Mouse (Mus musculus): Measurements from ENCODE around the gene Kansl1l. TPM values are rescaled to one million over a fixed set of nuclear protein-coding genes. Genes with fewer than 3 reads are reported as not detected.

The Kansl1l gene
- 8.7 and 9.0 TPM in 2 replicates for polyA plus RNA-seq (2015; fragmentation: Nextera tagmentation; extraction: Ambion mirVana)

- Histone ChIP-seq H3K27ac (replicated peaks) (peak within 1 kb of the TSS; percentile 97), H3K4me1 (peaks cover 23% of the 10 kb centered on the region), H3K9ac (peak within 1 kb of the TSS; percentile 95), H3K27me3 (replicated peaks) (no peaks in the 10 kb centered on the region), H3K9me3 (no peaks in the 10 kb centered on the region), H3K4me3 (peak within 1 kb of the TSS; percentile 87), H3K4me2 (peak within 1 kb of the TSS; percentile 85), H3K36me3 (no peaks in the 10 kb centered on the region)
- WGBS, result 1% methylated on average over 50 of the region's 56 CpGs
- peak; percentile 87 for ATAC-seq (ENCODE audit: extremely low read depth, insufficient number of reproducible peaks, low FRiP score, low TSS enrichment)
Observed at GRCm38 (mm10) chr1:66817453-66817839, at the start of gene Kansl1l. TSS of gene Kansl1l (minus strand) at chr1:66817562.

- H3K27ac ChIP-seq (replicated peaks), result peak overlapping the region; percentile 98
- H3K27me3 ChIP-seq (replicated peaks), result no peaks in the 10 kb centered on the region
- no peak overlapping the region for H3K9ac ChIP-seq
- 41% methylated on average over 4 of the region's 4 CpGs for WGBS
- H3K36me3 ChIP-seq, result peaks cover 4% of the 10 kb centered on the region
- no peaks in the 10 kb centered on the region for H3K9me3 ChIP-seq
- H3K4me2 ChIP-seq, result 0 out of 2 replicates have a peak overlapping the region, but pooled peaks have one; percentile 9
- no peak for ATAC-seq (ENCODE audit: extremely low read depth, insufficient number of reproducible peaks, low FRiP score, low TSS enrichment)
- H3K4me1 ChIP-seq, result peaks cover 45% of the 10 kb centered on the region
- H3K4me3 ChIP-seq, result no peak overlapping the region
Observed at GRCm38 (mm10) chr1:66865633-66866032, 48.3 kb upstream of the Kansl1l start.

- H3K27ac ChIP-seq (replicated peaks), result peak overlapping the region; percentile 98
- H3K4me2 ChIP-seq, result peak overlapping the region; percentile 72
- H3K9ac ChIP-seq, result peak overlapping the region; percentile 96
- peaks cover 20% of the 10 kb centered on the region for H3K36me3 ChIP-seq
- no peak for ATAC-seq (ENCODE audit: extremely low read depth, insufficient number of reproducible peaks, low FRiP score, low TSS enrichment)
- 11% methylated on average over 9 of the region's 9 CpGs for WGBS
- H3K4me3 ChIP-seq, result peak overlapping the region; percentile 71
- H3K9me3 ChIP-seq, result 0 out of 2 replicates have a peak, but pooled peaks cover 2% of the 10 kb centered on the region
- H3K27me3 ChIP-seq (replicated peaks), result no peaks in the 10 kb centered on the region
- peaks cover 50% of the 10 kb centered on the region for H3K4me1 ChIP-seq
Observed at GRCm38 (mm10) chr1:66863741-66864495, 46.6 kb upstream of the Kansl1l start.

GRCm38 (mm10) chr1:66862712-66863511 lies 45.5 kb upstream of the Kansl1l start, which contains the start of gene Acadl:
TSS of gene Acadl (minus strand) at chr1:66863277.
- peak within 1 kb of the TSS; percentile 71 for H3K4me3 ChIP-seq
- H3K9me3 ChIP-seq, result 0 out of 2 replicates have a peak, but pooled peaks cover 2% of the 10 kb centered on the region
- H3K27me3 ChIP-seq (replicated peaks), result no peaks in the 10 kb centered on the region
- WGBS, result under 1% methylated on average over 85 of the region's 85 CpGs
- peaks cover 50% of the 10 kb centered on the region for H3K4me1 ChIP-seq
- peak within 1 kb of the TSS; percentile 72 for H3K4me2 ChIP-seq
- H3K36me3 ChIP-seq, result peaks cover 30% of the 10 kb centered on the region
- ATAC-seq (ENCODE audit: extremely low read depth, insufficient number of reproducible peaks, low FRiP score, low TSS enrichment), result peak; percentile 87
- H3K27ac ChIP-seq (replicated peaks), result peak within 1 kb of the TSS; percentile 98
- H3K9ac ChIP-seq, result peak within 1 kb of the TSS; percentile 96

- Histone ChIP-seq H3K4me3 (peak overlapping the region; percentile 71), H3K9ac (peak overlapping the region; percentile 96), H3K27me3 (replicated peaks) (no peaks in the 10 kb centered on the region), H3K36me3 (peaks cover 39% of the 10 kb centered on the region), H3K4me1 (peaks cover 50% of the 10 kb centered on the region), H3K9me3 (0 out of 2 replicates have a peak, but pooled peaks cover 5% of the 10 kb centered on the region), H3K4me2 (peak overlapping the region; percentile 72), H3K27ac (replicated peaks) (peak overlapping the region; percentile 98)
- no peak for ATAC-seq (ENCODE audit: extremely low read depth, insufficient number of reproducible peaks, low FRiP score, low TSS enrichment)
- 24% methylated on average over 14 of the region's 14 CpGs for WGBS
Observed at GRCm38 (mm10) chr1:66861764-66862672, 44.7 kb upstream of the Kansl1l start.

- WGBS, result 93% methylated on average over 4 of the region's 4 CpGs
- H3K4me2 ChIP-seq, result no peak overlapping the region
- H3K4me3 ChIP-seq, result no peak overlapping the region
- H3K27me3 ChIP-seq (replicated peaks), result no peaks in the 10 kb centered on the region
- peaks cover 6% of the 10 kb centered on the region; the same call in 1 of the 2 replicates for H3K9me3 ChIP-seq
- H3K36me3 ChIP-seq, result peaks cover 85% of the 10 kb centered on the region
- H3K9ac ChIP-seq, result no peak overlapping the region
- H3K4me1 ChIP-seq, result no peaks in the 10 kb centered on the region
- no peak overlapping the region for H3K27ac ChIP-seq (replicated peaks)
- ATAC-seq (ENCODE audit: extremely low read depth, insufficient number of reproducible peaks, low FRiP score, low TSS enrichment), result no peak
Observed at GRCm38 (mm10) chr1:66847506-66847905, 30.1 kb upstream of the Kansl1l start.

DNA sequence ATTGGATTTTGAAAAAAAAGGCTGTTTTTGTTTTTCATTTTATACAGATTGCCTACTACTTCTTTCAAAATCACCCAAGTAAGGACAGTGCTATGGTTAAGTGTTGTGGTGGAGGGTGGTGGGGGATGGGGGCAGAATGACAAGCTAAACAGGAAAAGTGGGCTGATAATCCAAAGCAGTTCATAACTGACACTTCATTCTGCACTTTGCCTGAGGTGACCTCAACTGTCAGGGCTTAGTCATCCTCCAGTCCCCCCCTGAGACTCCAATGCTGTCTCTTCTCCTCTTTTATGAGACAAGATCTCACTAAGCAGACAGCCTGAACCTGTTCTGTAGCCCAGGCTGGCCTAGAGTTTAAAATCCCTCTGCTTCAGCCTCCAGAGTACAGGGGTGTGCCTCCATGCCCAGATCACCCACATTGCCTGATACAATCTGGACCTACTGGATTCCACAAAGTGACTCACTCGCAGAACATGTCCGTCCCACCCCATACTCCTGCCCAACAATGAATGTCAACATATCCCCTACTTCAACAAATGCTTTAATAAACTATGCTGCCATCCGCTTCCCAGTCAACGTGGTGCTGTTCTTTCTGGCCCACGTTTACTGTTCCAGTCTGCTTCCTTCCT lies 28.4 kb upstream of the Kansl1l start:
- H3K27me3 ChIP-seq (replicated peaks), result no peaks in the 10 kb centered on the region
- ATAC-seq (ENCODE audit: extremely low read depth, insufficient number of reproducible peaks, low FRiP score, low TSS enrichment), result no peak
- H3K9me3 ChIP-seq, result peaks cover 6% of the 10 kb centered on the region; the same call in 1 of the 2 replicates
- 0 out of 2 replicates have a peak, but pooled peaks cover 3% of the 10 kb centered on the region for H3K4me1 ChIP-seq
- H3K9ac ChIP-seq, result no peak overlapping the region
- peaks cover 84% of the 10 kb centered on the region for H3K36me3 ChIP-seq
- H3K27ac ChIP-seq (replicated peaks), result no peak overlapping the region
- 84% methylated on average over 5 of the region's 5 CpGs for WGBS
- H3K4me3 ChIP-seq, result no peak overlapping the region
- H3K4me2 ChIP-seq, result no peak overlapping the region

GRCm38 (mm10) chr1:66841938-66842337 lies 24.6 kb upstream of the Kansl1l start:
- Histone ChIP-seq H3K4me2 (no peak overlapping the region), H3K4me3 (no peak overlapping the region), H3K36me3 (peaks cover 78% of the 10 kb centered on the region), H3K9me3 (no peaks in the 10 kb centered on the region), H3K27me3 (replicated peaks) (no peaks in the 10 kb centered on the region), H3K4me1 (peaks cover 25% of the 10 kb centered on the region), H3K9ac (no peak overlapping the region), H3K27ac (replicated peaks) (no peak overlapping the region)
- WGBS, result 82% methylated on average over 10 of the region's 10 CpGs
- no peak for ATAC-seq (ENCODE audit: extremely low read depth, insufficient number of reproducible peaks, low FRiP score, low TSS enrichment)

DNA sequence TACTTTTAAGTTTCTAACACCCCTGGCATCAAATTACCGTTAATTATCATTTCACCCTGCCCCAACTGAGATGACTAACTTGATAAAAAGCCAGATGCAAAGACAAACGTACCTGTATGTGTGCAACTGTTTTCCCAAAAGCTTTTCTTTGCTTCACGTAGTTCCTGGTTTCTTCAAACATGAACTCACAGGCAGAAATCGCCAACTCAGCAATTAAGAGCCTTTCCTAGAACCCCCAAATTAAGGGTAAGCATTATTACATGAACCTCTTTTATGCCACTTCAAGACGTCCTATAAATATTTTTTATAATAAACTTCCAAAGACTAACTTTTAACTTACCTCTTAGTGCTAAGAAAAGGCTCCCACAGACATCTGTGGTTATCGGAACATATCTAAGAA lies 24.1 kb upstream of the Kansl1l start:
- Histone ChIP-seq H3K27ac (replicated peaks) (0 out of 2 replicates have a peak overlapping the region, but pooled peaks have one; percentile 36), H3K9me3 (no peaks in the 10 kb centered on the region), H3K4me1 (peaks cover 25% of the 10 kb centered on the region), H3K27me3 (replicated peaks) (no peaks in the 10 kb centered on the region), H3K4me2 (no peak overlapping the region), H3K4me3 (no peak overlapping the region), H3K9ac (no peak overlapping the region), H3K36me3 (peaks cover 77% of the 10 kb centered on the region)
- 71% methylated on average over 6 of the region's 6 CpGs for WGBS
- ATAC-seq (ENCODE audit: extremely low read depth, insufficient number of reproducible peaks, low FRiP score, low TSS enrichment), result no peak

DNA sequence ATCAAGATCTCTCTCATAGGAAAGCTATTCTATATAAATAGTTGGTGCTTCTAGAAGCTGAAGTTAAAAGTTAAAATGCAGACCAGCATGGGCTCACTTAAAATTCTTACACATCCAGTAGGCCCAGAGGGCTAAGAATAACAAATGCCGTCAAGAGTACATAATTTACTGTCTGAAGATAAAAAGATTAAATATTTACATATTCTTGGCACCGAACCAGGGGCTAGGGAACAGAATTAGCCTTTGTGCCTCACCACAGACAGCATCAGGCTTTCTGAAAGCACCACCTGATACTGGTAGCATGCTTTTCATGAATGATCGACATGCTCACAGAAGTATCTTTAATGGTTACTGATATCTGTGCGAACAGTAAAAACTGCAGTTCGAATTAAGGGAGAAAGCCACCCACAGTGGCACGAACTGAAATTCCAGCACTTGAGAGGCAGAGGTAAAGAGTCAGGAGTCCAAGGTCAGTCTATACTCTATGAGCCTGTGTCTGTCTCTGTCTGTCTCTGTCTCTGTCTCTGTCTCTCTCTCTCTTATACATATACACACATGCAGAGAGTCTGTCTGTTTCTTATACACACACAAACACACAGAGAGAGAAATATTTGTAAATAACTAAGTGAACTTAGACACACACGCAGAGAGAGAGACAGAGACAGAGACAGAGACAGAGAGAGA lies 22.5 kb upstream of the Kansl1l start:
- H3K27ac ChIP-seq (replicated peaks), result peak overlapping the region; percentile 84
- ATAC-seq (ENCODE audit: extremely low read depth, insufficient number of reproducible peaks, low FRiP score, low TSS enrichment), result no peak

More for the DNA sequence above, 22.5 kb upstream of the Kansl1l start:
- Histone ChIP-seq H3K4me3 (no peak overlapping the region), H3K9ac (peak overlapping the region; percentile 54), H3K4me1 (peaks cover 25% of the 10 kb centered on the region), H3K9me3 (no peaks in the 10 kb centered on the region), H3K4me2 (peak overlapping the region; percentile 37), H3K27me3 (replicated peaks) (no peaks in the 10 kb centered on the region), H3K36me3 (peaks cover 75% of the 10 kb centered on the region)
- 40% methylated on average over 7 of the region's 7 CpGs for WGBS

Measured in heart, embryonic 13.5 days (tissue).